Mouse (Mus musculus): Measurements from ENCODE around the gene Plxnb2. TPM values are rescaled to one million over a fixed set of nuclear protein-coding genes. Genes with fewer than 3 reads are reported as not detected.

The Plxnb2 gene
- total and polyA plus RNA-seq, 3 experiments: 0.17 to 0.19 TPM; not detected in 1

DNA sequence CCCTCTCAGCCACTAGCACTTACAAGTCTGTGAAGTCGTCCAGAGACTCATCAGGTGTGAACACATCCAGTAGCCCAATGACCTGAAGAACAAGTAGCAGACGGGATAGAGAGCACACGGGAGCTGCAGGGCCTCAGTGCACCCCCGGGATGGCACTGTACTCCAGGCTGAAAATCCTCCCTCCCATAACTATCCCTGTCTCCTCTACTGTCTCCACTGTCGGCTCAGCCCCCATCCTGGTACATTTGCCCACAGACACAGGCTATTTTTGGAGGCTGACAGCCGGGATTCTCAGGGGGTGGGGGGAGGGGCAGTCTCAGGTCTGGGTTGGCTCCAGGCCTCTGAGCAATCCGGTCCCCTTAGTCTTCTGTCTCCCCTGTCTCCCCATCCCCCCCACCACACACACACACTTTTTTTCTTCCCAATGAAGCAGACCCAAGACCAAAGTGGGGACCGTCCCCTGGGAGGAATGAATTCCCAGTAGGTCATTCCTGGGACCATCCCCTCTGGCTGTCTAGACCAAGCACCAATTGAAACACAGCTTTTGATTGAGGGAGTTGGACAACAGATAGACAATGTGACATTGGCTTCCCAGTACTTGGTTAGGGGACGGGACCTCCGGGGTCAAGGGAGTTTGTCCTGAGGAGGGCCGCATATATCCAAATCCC lies 43.1 kb downstream of the Plxnb2 start:
- TF ChIP-seq ELF1 (IDR thresholded peaks at IDR 0.05; ENCODE audit: low read depth, low read length) (no peak), POLR2A (IDR thresholded peaks at IDR 0.05; ENCODE audit: control insufficient read depth in 1 of 2, insufficient read depth in 1 of 2, low read depth in 1 of 2, low read length in 2 of 2, poor library complexity in 1 of 2) (no peak), RAD21 (IDR thresholded peaks at IDR 0.05; ENCODE audit: low read depth, low read length) (no peak), MAZ (IDR thresholded peaks at IDR 0.05; ENCODE audit: low read depth, low read length) (no peak), KAT2A (conservative IDR thresholded peaks at IDR 0.05; ENCODE audit: low read depth, low read length) (no peak), HCFC1 (IDR thresholded peaks at IDR 0.05; ENCODE audit: low read depth, low read length) (no peak), TAL1 (IDR thresholded peaks at IDR 0.05; ENCODE audit: low read length) (no peak), SMC3 (IDR thresholded peaks at IDR 0.05; ENCODE audit: low read depth, low read length) (no peak), USF1 (IDR thresholded peaks at IDR 0.05; ENCODE audit: low read depth, low read length) (no peak), TBP (IDR thresholded peaks at IDR 0.05; ENCODE audit: low read depth, low read length) (no peak)
- H3K36me3 ChIP-seq (ENCODE audit: control insufficient read depth in 1 of 2, insufficient read depth in 2 of 2, low read length in 2 of 2): no peaks in the 10 kb centered on the region
- no peaks in the 10 kb centered on the region for H3K9me3 ChIP-seq (replicated peaks; ENCODE audit: insufficient read depth, low read length)
- no peaks in the 10 kb centered on the region; a peak in 1 of 4 replicates for H3K27me3 ChIP-seq (ENCODE audit: control insufficient read depth in 1 of 2, insufficient read depth in 2 of 2, low read length in 2 of 2)
- H3K4me1 ChIP-seq (ENCODE audit: control insufficient read depth in 1 of 2, insufficient read depth in 2 of 2, low read length in 2 of 2): no peaks in the 10 kb centered on the region
- H3K27ac ChIP-seq (ENCODE audit: control insufficient read depth, low read depth, low read length): no peak overlapping the region
- no peak overlapping the region for H3K9ac ChIP-seq (ENCODE audit: control insufficient read depth, low read depth, low read length, poor library complexity, severe bottlenecking)
- no peak for DNase-seq (ENCODE audit: low read depth, low spot score)
- no peaks in the 10 kb centered on the region for H3K79me2 ChIP-seq (ENCODE audit: control insufficient read depth, insufficient read depth, low read length, poor library complexity)
- H3K4me3 ChIP-seq (ENCODE audit: control insufficient read depth in 1 of 2, insufficient read depth in 1 of 2, low read depth in 2 of 2, low read length in 2 of 2): no peak overlapping the region

DNA sequence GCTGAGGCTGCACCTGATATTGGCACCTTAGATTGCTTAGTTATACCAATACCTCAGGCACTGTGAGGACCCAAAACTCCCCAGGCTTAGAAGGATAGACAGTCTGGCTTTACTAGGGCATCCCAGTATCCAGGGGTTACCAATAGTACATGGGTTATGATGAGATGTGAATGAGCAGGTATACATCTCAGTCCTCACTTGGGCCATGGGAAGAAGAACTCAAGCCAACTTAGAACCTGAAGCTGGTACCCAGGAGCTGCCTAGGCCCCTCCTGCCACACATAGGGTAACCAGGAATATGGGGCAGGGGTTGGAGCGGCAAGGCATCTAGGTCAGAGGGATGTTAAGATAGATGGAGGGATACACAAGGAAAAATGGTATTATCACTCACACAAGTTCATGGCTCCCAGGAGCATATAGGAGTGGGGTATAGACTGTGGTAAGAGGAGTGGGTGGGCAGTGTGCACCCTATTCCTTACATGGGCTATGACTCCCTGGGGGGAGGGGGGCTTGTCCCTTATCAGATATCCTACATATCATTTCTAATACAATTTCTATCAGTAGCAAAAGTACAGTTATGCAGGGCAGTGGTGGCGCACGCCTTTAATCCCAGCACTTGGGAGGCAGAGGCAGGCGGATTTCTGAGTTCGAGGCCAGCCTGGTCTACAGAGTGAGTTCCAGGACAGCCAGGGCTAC lies 44.0 kb downstream of the Plxnb2 start:
- Histone ChIP-seq H3K4me3 (ENCODE audit: control insufficient read depth in 1 of 2, insufficient read depth in 1 of 2, low read depth in 2 of 2, low read length in 2 of 2) (no peak overlapping the region), H3K4me1 (ENCODE audit: control insufficient read depth in 1 of 2, insufficient read depth in 2 of 2, low read length in 2 of 2) (0 out of 4 replicates have a peak, but pooled peaks cover 0 to 1% of the 10 kb centered on the region in 2 experiments), H3K27me3 (ENCODE audit: control insufficient read depth in 1 of 2, insufficient read depth in 2 of 2, low read length in 2 of 2) (no peaks in the 10 kb centered on the region; a peak in 1 of 4 replicates), H3K9me3 (replicated peaks; ENCODE audit: insufficient read depth, low read length) (no peaks in the 10 kb centered on the region), H3K79me2 (ENCODE audit: control insufficient read depth, insufficient read depth, low read length, poor library complexity) (no peaks in the 10 kb centered on the region), H3K36me3 (ENCODE audit: control insufficient read depth in 1 of 2, insufficient read depth in 2 of 2, low read length in 2 of 2) (no peaks in the 10 kb centered on the region), H3K9ac (ENCODE audit: control insufficient read depth, low read depth, low read length, poor library complexity, severe bottlenecking) (no peak overlapping the region), H3K27ac (ENCODE audit: control insufficient read depth, low read depth, low read length) (no peak overlapping the region)
- TF ChIP-seq POLR2AphosphoS5 (IDR thresholded peaks at IDR 0.05; ENCODE audit: borderline replicate concordance, low read depth, low read length): no peak
- no peak for TF ChIP-seq SMC3 (IDR thresholded peaks at IDR 0.05; ENCODE audit: low read depth, low read length)
- TF ChIP-seq CTCF (IDR thresholded peaks at IDR 0.05 in 2 of 3, conservative IDR thresholded peaks at IDR 0.05 in 1 of 3; ENCODE audit: control insufficient read depth in 1 of 3, insufficient read depth in 1 of 3, low read depth in 2 of 3, low read length in 3 of 3, poor library complexity in 1 of 3, severe bottlenecking in 1 of 3): no peak
- no peak for TF ChIP-seq TAL1 (IDR thresholded peaks at IDR 0.05; ENCODE audit: low read length)
- no peak for TF ChIP-seq HCFC1 (IDR thresholded peaks at IDR 0.05; ENCODE audit: low read depth, low read length)
- no peak for TF ChIP-seq CHD2 (IDR thresholded peaks at IDR 0.05; ENCODE audit: low read length)
- no peak for TF ChIP-seq NRF1 (IDR thresholded peaks at IDR 0.05; ENCODE audit: insufficient read depth, low read depth, low read length, poor library complexity, severe bottlenecking)
- no peak for TF ChIP-seq POLR2AphosphoS2 (IDR thresholded peaks at IDR 0.05; ENCODE audit: low read length)
- TF ChIP-seq SIN3A (IDR thresholded peaks at IDR 0.05; ENCODE audit: low read length): no peak
- no peak for TF ChIP-seq KAT2A (conservative IDR thresholded peaks at IDR 0.05; ENCODE audit: low read depth, low read length)
- no peak for TF ChIP-seq ZMIZ1 (IDR thresholded peaks at IDR 0.05; ENCODE audit: low read depth, low read length)
- no peak for TF ChIP-seq MAFK (IDR thresholded peaks at IDR 0.05; ENCODE audit: borderline replicate concordance, low read depth, low read length)
- TF ChIP-seq POLR2A (IDR thresholded peaks at IDR 0.05; ENCODE audit: control insufficient read depth in 1 of 2, insufficient read depth in 1 of 2, low read depth in 1 of 2, low read length in 2 of 2, poor library complexity in 1 of 2): no peak
- no peak for TF ChIP-seq RAD21 (IDR thresholded peaks at IDR 0.05; ENCODE audit: low read depth, low read length)
- TF ChIP-seq UBTF (IDR thresholded peaks at IDR 0.05; ENCODE audit: borderline replicate concordance, insufficient read depth, low read depth, low read length): no peak
- no peak for TF ChIP-seq BHLHE40 (IDR thresholded peaks at IDR 0.05; ENCODE audit: borderline replicate concordance, low read depth, low read length)
- TF ChIP-seq MXI1 (IDR thresholded peaks at IDR 0.05; ENCODE audit: low read depth, low read length): no peak
- no peak for TF ChIP-seq MAX (IDR thresholded peaks at IDR 0.05; ENCODE audit: low read length)
- DNase-seq (ENCODE audit: low read depth, low spot score): no peak

Data from MEL (cell line).